Comparison of ENCODE assay signal across 13 mouse cellular contexts in the genomic region with DNA sequence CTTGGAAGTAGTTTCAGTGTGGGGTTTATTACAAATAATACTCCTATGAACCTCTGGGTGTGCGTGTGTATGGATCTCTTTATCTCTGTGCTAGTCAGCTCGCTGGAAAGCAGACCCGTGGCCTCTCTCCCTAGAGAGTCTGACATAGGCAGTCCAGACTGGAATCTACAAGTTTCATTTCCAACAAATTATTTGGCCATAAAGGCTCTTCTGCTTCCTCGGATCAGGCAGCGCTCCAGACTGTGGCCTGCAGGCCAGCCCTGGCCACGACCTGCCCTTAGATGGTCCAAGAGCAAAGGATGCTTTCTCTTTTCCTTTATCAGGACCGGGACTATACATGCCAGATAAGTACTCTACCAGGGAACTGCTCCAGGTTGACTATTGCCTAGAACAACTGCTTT. TPM values are rescaled to one million over a fixed set of nuclear protein-coding genes. Genes with fewer than 3 reads are reported as not detected.
DNase-seq lines count a peak whose midpoint lies in the region; ATAC-seq and TF ChIP-seq lines count a peak whose summit lies in the region.
"Had no signal": no experiment of that assay in that cellular context is flagged by ENCODE, and none has a peak within 500 bp of the region (broad histone marks: within the 10 kb centered on the region; RNA-seq: fewer than 3 reads in every experiment).

No protein-coding gene starts in this region.

- H3K36me3 ChIP-seq in liver, postnatal 0 days (replicated peaks; ENCODE audit: insufficient read depth, low read length): no peaks in the 10 kb centered on the region
- H3K36me3 ChIP-seq: embryonic facial prominence, embryonic 13.5 days; hindbrain, embryonic 15.5 days had no signal

- no peaks in the 10 kb centered on the region for H3K9me3 ChIP-seq in liver, postnatal 0 days (ENCODE audit: low read length)
- H3K9me3 ChIP-seq: embryonic facial prominence, embryonic 13.5 days; hindbrain, embryonic 15.5 days had no signal

- 51% methylated on average over 7 of the region's 7 CpGs for WGBS in liver, postnatal 0 days (ENCODE audit: insufficient replicate concordance)

- peak overlapping the region; percentile 40; the same call in 1 of the 2 replicates for H3K4me2 ChIP-seq in liver, postnatal 0 days (ENCODE audit: low read depth, low read length)
- H3K4me2 ChIP-seq: embryonic facial prominence, embryonic 13.5 days; hindbrain, embryonic 15.5 days; midbrain, embryonic 11.5 days had no signal

- intact Hi-C loops in gastrocnemius, postnatal 36 days (cut with DNase I): no loop called here

- peaks cover 24% of the 10 kb centered on the region for H3K4me1 ChIP-seq in liver, postnatal 0 days (ENCODE audit: insufficient read depth)

- no peak overlapping the region for H3K27ac ChIP-seq in liver, postnatal 0 days (ENCODE audit: low read depth)
- H3K27ac ChIP-seq: embryonic facial prominence, embryonic 13.5 days; hindbrain, embryonic 15.5 days had no signal

- H3K27me3 ChIP-seq in liver, postnatal 0 days (ENCODE audit: insufficient read depth, low read length): no peaks in the 10 kb centered on the region
- H3K27me3 ChIP-seq: embryonic facial prominence, embryonic 13.5 days; hindbrain, embryonic 15.5 days had no signal

- DNase-seq in adrenal gland, adult 2 months: peak; percentile 11
- no peak for DNase-seq in adrenal gland, adult (ENCODE audit: inconsistent age in 2 of 2, low spot score in 1 of 2)
- DNase-seq in lung, postnatal 25 days (ENCODE audit: low spot score): peak; percentile 8
- DNase-seq in lung, postnatal 14 days: no peak
- peak; percentile 55 to 67 for DNase-seq in gastrocnemius, postnatal 36 days
- no peak for DNase-seq in liver, postnatal 0 days
- no peak for DNase-seq in frontal cortex, postnatal 14 days (ENCODE audit: low spot score in 2 of 2)
- no peak for DNase-seq in ovary, adult 18-20 months (ENCODE audit: low spot score)
- DNase-seq: cerebellum, adult 9-10 months; thymus, adult 2 months had no signal

- TF ChIP-seq EP300 in liver, postnatal 0 days (IDR thresholded peaks at IDR 0.05; ENCODE audit: low read depth): no peak

- H3K9ac ChIP-seq in liver, postnatal 0 days (replicated peaks): 0 out of 2 replicates have a peak overlapping the region, but pooled peaks have one; percentile 18
- H3K9ac ChIP-seq: embryonic facial prominence, embryonic 13.5 days; hindbrain, embryonic 15.5 days had no signal

- no peak for ATAC-seq in liver, postnatal 0 days

- no peak for TF ChIP-seq CTCF in liver, postnatal 0 days (IDR thresholded peaks at IDR 0.05; ENCODE audit: low read depth)

- H3K4me3 ChIP-seq in liver, postnatal 0 days (ENCODE audit: low read depth, low read length): no peak overlapping the region
- H3K4me3 ChIP-seq: embryonic facial prominence, embryonic 13.5 days; hindbrain, embryonic 15.5 days had no signal

RNA-seq across cellular contexts. Expression of a gene that starts 26.3 kb away (rescaled TPM):
- total RNA-seq in adrenal gland, adult 2 months (2021): 10 to 100 TPM; 19.1 to 31.8 TPM
- polyA plus RNA-seq in adrenal gland, adult 2 months (2012; rRNA removed): 24.0 and 26.7 TPM in 2 replicates
- total RNA-seq in gastrocnemius, postnatal 36 days (2021): 1 to 10 TPM; 5.3 to 5.4 TPM
- 58.8 and 63.7 TPM in 2 replicates for polyA plus RNA-seq in liver, postnatal 0 days (2015; fragmentation: Nextera tagmentation; extraction: Ambion mirVana)

Comparison
In these comparisons a context has a peak if more than half of its experiments do, and no peak if none do; other contexts are left out.
1. DNase-seq: peak in adrenal gland, adult 2 months (single experiment), lung, postnatal 25 days (single experiment) and gastrocnemius, postnatal 36 days (2 of 2); none in adrenal gland, adult (0 of 2), lung, postnatal 14 days (single experiment), liver, postnatal 0 days (single experiment), frontal cortex, postnatal 14 days (0 of 2) and ovary, adult 18-20 months (single experiment).